Mouse (Mus musculus): ENCODE data around the gene Cdan1. TPM values are rescaled to one million over a fixed set of nuclear protein-coding genes. Genes with fewer than 3 reads are reported as not detected.

Gene Cdan1
- polyA plus RNA-seq, 1 experiment from 2014 or later: 6.0 TPM

- no peak overlapping the region for H3K4me3 ChIP-seq (ENCODE audit: low read depth, low read length)
- H3K36me3 ChIP-seq (ENCODE audit: control insufficient read depth, insufficient read depth, low read length): 0 out of 2 replicates have a peak, but pooled peaks cover 4% of the 10 kb centered on the region
- no peak overlapping the region for H3K27ac ChIP-seq (ENCODE audit: low read depth, low read length)
- H3K9me3 ChIP-seq (replicated peaks; ENCODE audit: control insufficient read depth, low read length): no peaks in the 10 kb centered on the region
- DNase-seq (ENCODE audit: low spot score): no peak
- WGBS: 34% methylated on average over 1 of the region's 1 CpGs
- no peak overlapping the region for H3K9ac ChIP-seq (ENCODE audit: low read length)
- H3K27me3 ChIP-seq (replicated peaks; ENCODE audit: control insufficient read depth, insufficient read depth, low read length): no peaks in the 10 kb centered on the region
- no peak for ATAC-seq
- no peaks in the 10 kb centered on the region for H3K4me1 ChIP-seq (ENCODE audit: control insufficient read depth, insufficient read depth, low read length)
- no peak overlapping the region for H3K4me2 ChIP-seq (ENCODE audit: low read length)
These were observed 22.8 kb downstream of the Cdan1 start for GRCm38 (mm10) chr2:120826936-120827638.

GRCm38 (mm10) chr2:120770265-120770935, 79.5 kb downstream of the Cdan1 start:
- WGBS: 96% methylated on average over 2 of the region's 2 CpGs
- no peaks in the 10 kb centered on the region for H3K4me1 ChIP-seq (ENCODE audit: control insufficient read depth, insufficient read depth, low read length)
- no peak overlapping the region for H3K4me3 ChIP-seq (ENCODE audit: low read depth, low read length)
- no peak overlapping the region for H3K9ac ChIP-seq (ENCODE audit: low read length)
- H3K27ac ChIP-seq (ENCODE audit: low read depth, low read length): no peak overlapping the region
- H3K9me3 ChIP-seq (replicated peaks; ENCODE audit: control insufficient read depth, low read length): no peaks in the 10 kb centered on the region
- H3K36me3 ChIP-seq (ENCODE audit: control insufficient read depth, insufficient read depth, low read length): peaks cover 17% of the 10 kb centered on the region; the same call in 1 of the 2 replicates
- DNase-seq (ENCODE audit: low spot score): no peak
- no peak for ATAC-seq
- no peaks in the 10 kb centered on the region for H3K27me3 ChIP-seq (replicated peaks; ENCODE audit: control insufficient read depth, insufficient read depth, low read length)
- no peak overlapping the region for H3K4me2 ChIP-seq (ENCODE audit: low read length)

GRCm38 (mm10) chr2:120761922-120762321, 88.0 kb downstream of the Cdan1 start:
- Histone ChIP-seq H3K9ac (ENCODE audit: low read length) (no peak overlapping the region), H3K4me3 (ENCODE audit: low read depth, low read length) (no peak overlapping the region), H3K9me3 (replicated peaks; ENCODE audit: control insufficient read depth, low read length) (no peaks in the 10 kb centered on the region), H3K4me2 (ENCODE audit: low read length) (no peak overlapping the region), H3K36me3 (ENCODE audit: control insufficient read depth, insufficient read depth, low read length) (peaks cover 15% of the 10 kb centered on the region), H3K4me1 (ENCODE audit: control insufficient read depth, insufficient read depth, low read length) (no peaks in the 10 kb centered on the region), H3K27ac (ENCODE audit: low read depth, low read length) (no peak overlapping the region), H3K27me3 (replicated peaks; ENCODE audit: control insufficient read depth, insufficient read depth, low read length) (no peaks in the 10 kb centered on the region)
- no peak for ATAC-seq
- no peak for DNase-seq (ENCODE audit: low spot score)

GRCm38 (mm10) chr2:120748041-120748440, 101.9 kb downstream of the Cdan1 start:
- no peaks in the 10 kb centered on the region for H3K9me3 ChIP-seq (replicated peaks; ENCODE audit: control insufficient read depth, low read length)
- H3K4me3 ChIP-seq (ENCODE audit: low read depth, low read length): no peak overlapping the region
- no peak overlapping the region for H3K4me2 ChIP-seq (ENCODE audit: low read length)
- 97% methylated on average over 2 of the region's 2 CpGs for WGBS
- H3K9ac ChIP-seq (ENCODE audit: low read length): no peak overlapping the region
- no peak for DNase-seq (ENCODE audit: low spot score)
- no peaks in the 10 kb centered on the region for H3K4me1 ChIP-seq (ENCODE audit: control insufficient read depth, insufficient read depth, low read length)
- H3K36me3 ChIP-seq (ENCODE audit: control insufficient read depth, insufficient read depth, low read length): peaks cover 67% of the 10 kb centered on the region
- no peak overlapping the region for H3K27ac ChIP-seq (ENCODE audit: low read depth, low read length)
- no peaks in the 10 kb centered on the region for H3K27me3 ChIP-seq (replicated peaks; ENCODE audit: control insufficient read depth, insufficient read depth, low read length)
- ATAC-seq: no peak

- H3K4me3 ChIP-seq (ENCODE audit: low read depth, low read length): no peak overlapping the region
- H3K27me3 ChIP-seq (replicated peaks; ENCODE audit: control insufficient read depth, insufficient read depth, low read length): no peaks in the 10 kb centered on the region
- H3K27ac ChIP-seq (ENCODE audit: low read depth, low read length): no peak overlapping the region
- no peak overlapping the region for H3K4me2 ChIP-seq (ENCODE audit: low read length)
- no peaks in the 10 kb centered on the region for H3K9me3 ChIP-seq (replicated peaks; ENCODE audit: control insufficient read depth, low read length)
- ATAC-seq (no peak), DNase-seq (ENCODE audit: low spot score) (no peak)
- peaks cover 72% of the 10 kb centered on the region for H3K36me3 ChIP-seq (ENCODE audit: control insufficient read depth, insufficient read depth, low read length)
- H3K4me1 ChIP-seq (ENCODE audit: control insufficient read depth, insufficient read depth, low read length): no peaks in the 10 kb centered on the region
- 97% methylated on average over 1 of the region's 1 CpGs for WGBS
- H3K9ac ChIP-seq (ENCODE audit: low read length): no peak overlapping the region
These were observed 104.4 kb downstream of the Cdan1 start for GRCm38 (mm10) chr2:120745496-120745895.

- no peak for DNase-seq (ENCODE audit: low spot score)
- H3K4me1 ChIP-seq (ENCODE audit: control insufficient read depth, insufficient read depth, low read length): peaks cover 23% of the 10 kb centered on the region
- H3K27ac ChIP-seq (ENCODE audit: low read depth, low read length): 0 out of 2 replicates have a peak overlapping the region, but pooled peaks have one; percentile 91
- peak overlapping the region; percentile 95 for H3K4me2 ChIP-seq (ENCODE audit: low read length)
- 31% methylated on average over 7 of the region's 7 CpGs for WGBS
- H3K36me3 ChIP-seq (ENCODE audit: control insufficient read depth, insufficient read depth, low read length): peaks cover 19% of the 10 kb centered on the region
- H3K27me3 ChIP-seq (replicated peaks; ENCODE audit: control insufficient read depth, insufficient read depth, low read length): no peaks in the 10 kb centered on the region
- ATAC-seq: no peak
- peak overlapping the region; percentile 48 for H3K9ac ChIP-seq (ENCODE audit: low read length)
- H3K9me3 ChIP-seq (replicated peaks; ENCODE audit: control insufficient read depth, low read length): no peaks in the 10 kb centered on the region
- H3K4me3 ChIP-seq (ENCODE audit: low read depth, low read length): peak overlapping the region; percentile 93
These were observed 117.9 kb downstream of the Cdan1 start for GRCm38 (mm10) chr2:120731877-120732530.

GRCm38 (mm10) chr2:120731167-120731862, 118.6 kb downstream of the Cdan1 start:
- ATAC-seq (peak; percentile 99), DNase-seq (ENCODE audit: low spot score) (peak; percentile 96)
- WGBS: under 1% methylated on average over 59 of the region's 61 CpGs
- H3K4me1 ChIP-seq (ENCODE audit: control insufficient read depth, insufficient read depth, low read length): peaks cover 23% of the 10 kb centered on the region
- H3K27ac ChIP-seq (ENCODE audit: low read depth, low read length): peak overlapping the region; percentile 91
- H3K4me2 ChIP-seq (ENCODE audit: low read length): peak overlapping the region; percentile 95
- no peaks in the 10 kb centered on the region for H3K27me3 ChIP-seq (replicated peaks; ENCODE audit: control insufficient read depth, insufficient read depth, low read length)
- peak overlapping the region; percentile 90 for H3K9ac ChIP-seq (ENCODE audit: low read length)
- H3K36me3 ChIP-seq (ENCODE audit: control insufficient read depth, insufficient read depth, low read length): peaks cover 26% of the 10 kb centered on the region
- peak overlapping the region; percentile 93 for H3K4me3 ChIP-seq (ENCODE audit: low read depth, low read length)
- no peaks in the 10 kb centered on the region for H3K9me3 ChIP-seq (replicated peaks; ENCODE audit: control insufficient read depth, low read length)

GRCm38 (mm10) chr2:120730639-120731166, 119.2 kb downstream of the Cdan1 start:
- Histone ChIP-seq H3K4me1 (ENCODE audit: control insufficient read depth, insufficient read depth, low read length) (peaks cover 23% of the 10 kb centered on the region), H3K27ac (ENCODE audit: low read depth, low read length) (peak overlapping the region; percentile 91), H3K36me3 (ENCODE audit: control insufficient read depth, insufficient read depth, low read length) (peaks cover 30% of the 10 kb centered on the region), H3K4me3 (ENCODE audit: low read depth, low read length) (peak overlapping the region; percentile 93), H3K9ac (ENCODE audit: low read length) (peak overlapping the region; percentile 90), H3K4me2 (ENCODE audit: low read length) (peak overlapping the region; percentile 95), H3K27me3 (replicated peaks; ENCODE audit: control insufficient read depth, insufficient read depth, low read length) (no peaks in the 10 kb centered on the region), H3K9me3 (replicated peaks; ENCODE audit: control insufficient read depth, low read length) (no peaks in the 10 kb centered on the region)
- no peak; the same call in 1 of the 2 replicates for ATAC-seq
- under 1% methylated on average over 50 of the region's 50 CpGs for WGBS
- DNase-seq (ENCODE audit: low spot score): peak; percentile 32

All from forebrain, embryonic 14.5 days (tissue).